Mouse (Mus musculus) forebrain, postnatal 0 days (tissue): ENCODE data around the gene Cnmd. TPM values are rescaled to one million over a fixed set of nuclear protein-coding genes. Genes with fewer than 3 reads are reported as not detected.

Source experiments
- ATAC-seq: fragments of 200-750 bp; cut with Nextera tagmentation; 2 replicates; pipeline ENCODE4 v1.8.0; 2017; ENCODE audit warnings: mild to moderate bottlenecking, moderate library complexity
- DNase-seq: peaks from one replicate; pipeline ENCODE4 v3.0.0-alpha.2; 2015
- H3K27ac ChIP-seq: fragments of 300-500 bp; sonication (generic); 2 replicates; pipeline ENCODE4 v1.5.1; 2014; ENCODE audit warnings: low read depth, mild to moderate bottlenecking, antibody characterized with exemption, low read length, moderate library complexity, mixed read lengths
- H3K27me3 ChIP-seq: fragments of 300-500 bp; sonication (generic); 2 replicates; pipeline ENCODE4 v1.6.1; 2014; ENCODE audit warnings: mild to moderate bottlenecking, low read length, mixed read lengths; ENCODE audit not compliant: insufficient read depth
- H3K36me3 ChIP-seq: fragments of 300-500 bp; sonication (generic); 2 replicates; pipeline ENCODE4 v1.6.1; 2014; ENCODE audit warnings: mild to moderate bottlenecking, moderate library complexity; ENCODE audit not compliant: insufficient read depth
- H3K4me1 ChIP-seq: fragments of 300-500 bp; sonication (generic); 2 replicates; pipeline ENCODE4 v1.6.1; 2014; ENCODE audit warnings: antibody characterized with exemption; ENCODE audit not compliant: insufficient read depth
- H3K4me2 ChIP-seq: fragments of 300-500 bp; sonication (generic); 2 replicates; pipeline ENCODE4 v1.6.1; 2014; ENCODE audit warnings: low read depth, mild to moderate bottlenecking, moderate library complexity
- H3K4me3 ChIP-seq: fragments of 300-500 bp; sonication (generic); 2 replicates; pipeline ENCODE4 v1.5.1; 2014; ENCODE audit warnings: low read depth, low read length, mixed read lengths
- H3K9ac ChIP-seq: fragments of 300-500 bp; sonication (generic); 2 replicates; pipeline ENCODE4 v1.6.1; 2014; ENCODE audit warnings: mild to moderate bottlenecking
- H3K9me3 ChIP-seq: fragments of 300-500 bp; sonication (generic); 2 replicates; pipeline ENCODE4 v1.6.1; 2016; ENCODE audit warnings: low read length
- CTCF ChIP-seq: sonication (generic); IDR thresholded peaks from 2 replicates; pipeline ENCODE4 v1.5.1; 2016; ENCODE audit warnings: antibody characterized with exemption, control low read depth, low read depth
- WGBS: fragments of 180-500 bp; shearing (Covaris S2); extraction: QIAGEN DNeasy Blood & Tissue Kit; methylation state at CpG from one replicate; pipeline ENCODE4 v1.1.7; 2014; 5-methylcytosine and 5-hydroxymethylcytosine counted together
- polyA plus RNA-seq: library from polyadenylated mRNA; unstranded; fragments of >200 nt; fragmentation: Nextera tagmentation; extraction: Ambion mirVana; gene quantifications from 2 replicates; pipeline ENCODE4 v1.2.1, GENCODE M21; 2015
- total RNA-seq: library from RNA; depleted of rRNA; stranded (reverse); fragments of >200 nt; gene quantifications from 2 replicates; pipeline ENCODE4 v1.2.3, GENCODE M21; 2014; rRNA removed

The Cnmd gene
- total and polyA plus RNA-seq, 2 experiments from 2014 or later = 5.5 to 6.8 TPM

- Histone ChIP-seq H3K27me3 (no peaks in the 10 kb centered on the region), H3K4me3 (no peak overlapping the region), H3K36me3 (0 out of 2 replicates have a peak, but pooled peaks cover 8% of the 10 kb centered on the region), H3K9ac (no peak overlapping the region), H3K4me1 (peaks cover 13% of the 10 kb centered on the region), H3K27ac (no peak overlapping the region), H3K9me3 (no peaks in the 10 kb centered on the region), H3K4me2 (no peak overlapping the region)
- TF ChIP-seq CTCF = no peak
- 97% methylated on average over 8 of the region's 8 CpGs for WGBS
- DNase-seq (no peak), ATAC-seq (no peak)
Observed at GRCm38 (mm10) chr14:79590916-79591315, 71.1 kb downstream of the Cnmd start.

GRCm38 (mm10) chr14:79589401-79589800 lies 72.6 kb downstream of the Cnmd start:
- Histone ChIP-seq H3K36me3 (0 out of 2 replicates have a peak, but pooled peaks cover 3% of the 10 kb centered on the region), H3K27me3 (no peaks in the 10 kb centered on the region), H3K9me3 (no peaks in the 10 kb centered on the region), H3K4me1 (peaks cover 13% of the 10 kb centered on the region), H3K27ac (no peak overlapping the region), H3K4me2 (no peak overlapping the region), H3K4me3 (no peak overlapping the region), H3K9ac (no peak overlapping the region)
- ATAC-seq (no peak), DNase-seq (no peak)
- WGBS = 94% methylated on average over 6 of the region's 6 CpGs
- TF ChIP-seq CTCF = no peak

- no peak overlapping the region for H3K27ac ChIP-seq
- H3K9me3 ChIP-seq = no peaks in the 10 kb centered on the region
- WGBS = 87% methylated on average over 9 of the region's 9 CpGs
- peak overlapping the region; percentile 67 for H3K4me3 ChIP-seq
- ATAC-seq (no peak), DNase-seq (no peak)
- H3K36me3 ChIP-seq = 0 out of 2 replicates have a peak, but pooled peaks cover 3% of the 10 kb centered on the region
- H3K4me2 ChIP-seq = peak overlapping the region; percentile 59
- peak overlapping the region; percentile 72; the same call in 1 of the 2 replicates for H3K9ac ChIP-seq
- peaks cover 13% of the 10 kb centered on the region for H3K4me1 ChIP-seq
- H3K27me3 ChIP-seq = no peaks in the 10 kb centered on the region
- no peak for TF ChIP-seq CTCF
Observed at GRCm38 (mm10) chr14:79588534-79588951, 73.4 kb downstream of the Cnmd start.

DNA sequence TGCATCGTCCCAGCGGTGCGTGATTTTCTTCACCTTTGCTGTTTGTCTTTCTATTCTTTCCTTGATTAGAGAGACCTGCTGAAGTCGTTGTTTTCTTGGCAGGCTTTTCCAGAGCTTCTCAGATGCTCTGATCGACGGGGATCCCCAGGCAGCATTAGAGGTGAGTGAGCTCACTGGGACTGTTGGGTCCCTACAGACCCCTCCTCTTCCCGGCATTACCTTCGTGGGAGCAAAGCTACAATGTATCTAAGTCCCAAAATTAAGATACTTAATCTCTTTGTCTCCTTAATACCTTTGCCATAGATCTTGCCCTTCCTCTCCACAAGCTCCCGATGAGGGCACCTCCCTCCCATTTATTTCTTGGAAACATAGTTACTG lies 74.1 kb downstream of the Cnmd start:
- DNase-seq = no peak
- ATAC-seq = peak; percentile 20

More for the DNA sequence above, 74.1 kb downstream of the Cnmd start:
- H3K9ac ChIP-seq = peak overlapping the region; percentile 72
- H3K36me3 ChIP-seq = 0 out of 2 replicates have a peak, but pooled peaks cover 3% of the 10 kb centered on the region
- no peaks in the 10 kb centered on the region for H3K9me3 ChIP-seq
- no peaks in the 10 kb centered on the region for H3K27me3 ChIP-seq
- H3K4me2 ChIP-seq = peak overlapping the region; percentile 59
- no peak for TF ChIP-seq CTCF
- peaks cover 13% of the 10 kb centered on the region for H3K4me1 ChIP-seq
- H3K27ac ChIP-seq = peak overlapping the region; percentile 98
- WGBS = 2% methylated on average over 9 of the region's 9 CpGs
- peak overlapping the region; percentile 67 for H3K4me3 ChIP-seq

Other genes with a start within 250 kb of the Cnmd start
- 34.2 and 40.7 TPM in 2 replicates for gene Kbtbd7, start 235.7 kb downstream of the Cnmd start, total RNA-seq
- gene Kbtbd7, start 235.7 kb downstream of the Cnmd start, polyA plus RNA-seq = 10.7 and 13.7 TPM in 2 replicates
- 1.5 and 3.7 TPM in 2 replicates for gene Kbtbd6, start 210.3 kb downstream of the Cnmd start, total RNA-seq
- gene Kbtbd6, start 210.3 kb downstream of the Cnmd start, polyA plus RNA-seq = 1.0 and 1.2 TPM in 2 replicates
- 5.1 and 8.9 TPM in 2 replicates for gene Elf1, start 181.0 kb downstream of the Cnmd start, total RNA-seq
- 1.6 and 2.3 TPM in 2 replicates for gene Elf1, start 181.0 kb downstream of the Cnmd start, polyA plus RNA-seq
- gene Wbp4, start 180.7 kb downstream of the Cnmd start, total RNA-seq = 43.1 and 44.8 TPM in 2 replicates
- 46.3 and 50.6 TPM in 2 replicates for gene Wbp4, start 180.7 kb downstream of the Cnmd start, polyA plus RNA-seq
- 41.5 and 50.9 TPM in 2 replicates for gene Sugt1, start 74.5 kb downstream of the Cnmd start, total RNA-seq
- gene Sugt1, start 74.5 kb downstream of the Cnmd start, polyA plus RNA-seq = 93.7 and 107 TPM in 2 replicates
- 86.4 and 130 TPM in 2 replicates for gene Pcdh8, start 109.1 kb upstream of the Cnmd start, total RNA-seq
- gene Pcdh8, start 109.1 kb upstream of the Cnmd start, polyA plus RNA-seq = 41.8 and 51.5 TPM in 2 replicates